ENCODE assay signal across 8 mouse cellular contexts in genomic region chrX:166351790-166352189, GRCm38 (mm10).
A peak's percentile ranks its signal among the peaks of the same experiment; 100 is the strongest.
DNase-seq lines count a peak whose midpoint lies in the region; ATAC-seq and TF ChIP-seq lines count a peak whose summit lies in the region.
"Had no signal": no experiment of that assay in that cellular context is flagged by ENCODE, and none has a peak within 500 bp of the region (broad histone marks: within the 10 kb centered on the region; RNA-seq: fewer than 3 reads in every experiment).

No protein-coding gene starts in this region.

- peak; percentile 73 for DNase-seq in NIH3T3 (ENCODE audit: low read depth)
- DNase-seq in c-Kit-positive CD71-positive TER-119-negative erythroid progenitor cells, embryonic 14.5 days (ENCODE audit: low read depth), result peak; percentile 24
- peak; percentile 67 for DNase-seq in hindbrain, postnatal 0 days (ENCODE audit: low spot score)
- peak; percentile 61 to 65 for DNase-seq in left cerebral cortex, adult 18-20 months (ENCODE audit: low spot score in 2 of 2)

- no peak overlapping the region for H3K4me3 ChIP-seq in forebrain, embryonic 15.5 days
- H3K4me3 ChIP-seq in hindbrain, postnatal 0 days (ENCODE audit: low read length), result no peak overlapping the region
- no peak overlapping the region for H3K4me3 ChIP-seq in small intestine, adult 2 months (ENCODE audit: low read depth, low read length)
- H3K4me3 ChIP-seq: liver, embryonic 15.5 days had no signal

- peaks cover 27% of the 10 kb centered on the region for H3K4me1 ChIP-seq in forebrain, embryonic 15.5 days
- 0 out of 2 replicates have a peak, but pooled peaks cover 3% of the 10 kb centered on the region for H3K4me1 ChIP-seq in hindbrain, postnatal 0 days (ENCODE audit: insufficient read depth, low read length)
- no peaks in the 10 kb centered on the region for H3K4me1 ChIP-seq in small intestine, adult 2 months (ENCODE audit: control insufficient read depth, insufficient read depth, insufficient read length, low read length)
- H3K4me1 ChIP-seq: liver, embryonic 15.5 days had no signal

- H3K36me3 ChIP-seq in forebrain, embryonic 15.5 days, result no peaks in the 10 kb centered on the region
- no peaks in the 10 kb centered on the region for H3K36me3 ChIP-seq in hindbrain, postnatal 0 days (ENCODE audit: insufficient read depth, low read length)
- no peaks in the 10 kb centered on the region for H3K36me3 ChIP-seq in small intestine, adult 2 months (ENCODE audit: control insufficient read depth, insufficient read depth, low read length)
- H3K36me3 ChIP-seq: liver, embryonic 15.5 days had no signal

- 26% methylated on average over 6 of the region's 6 CpGs for WGBS in forebrain, embryonic 15.5 days
- 35% methylated on average over 6 of the region's 6 CpGs for WGBS in hindbrain, postnatal 0 days
- 18% methylated on average over 6 of the region's 6 CpGs for WGBS in small intestine, adult 2 months

- ATAC-seq in forebrain, embryonic 15.5 days (replicated peaks), result peak; percentile 75
- ATAC-seq in hindbrain, postnatal 0 days, result peak; percentile 68; the same call in 1 of the 2 replicates
- ATAC-seq in megakaryocyte-erythroid progenitor cell, adult 5-6 weeks (replicated peaks; ENCODE audit: low FRiP score, low TSS enrichment, poor library complexity, severe bottlenecking), result peak; percentile 91

- H3K4me2 ChIP-seq in forebrain, embryonic 15.5 days (replicated peaks), result no peak overlapping the region
- H3K4me2 ChIP-seq in hindbrain, postnatal 0 days (ENCODE audit: low read depth, low read length), result no peak overlapping the region
- H3K4me2 ChIP-seq: liver, embryonic 15.5 days had no signal

- TF ChIP-seq POLR2A in small intestine, adult 2 months (IDR thresholded peaks at IDR 0.05; ENCODE audit: low read depth, low read length), result no peak

- H3K9ac ChIP-seq in forebrain, embryonic 15.5 days (replicated peaks), result no peak overlapping the region
- H3K9ac ChIP-seq in hindbrain, postnatal 0 days (replicated peaks; ENCODE audit: low read length), result no peak overlapping the region
- H3K9ac ChIP-seq: liver, embryonic 15.5 days had no signal

- TF ChIP-seq CTCF in hindbrain, postnatal 0 days (IDR thresholded peaks at IDR 0.05; ENCODE audit: low read depth), result peak; percentile 72
- peak; percentile 60; the same call in 1 of the 2 replicates for TF ChIP-seq CTCF in small intestine, adult 2 months (IDR thresholded peaks at IDR 0.05; ENCODE audit: extremely low read depth, insufficient read length, insufficient replicate concordance, low read depth, low read length)

- no peaks in the 10 kb centered on the region for H3K27me3 ChIP-seq in forebrain, embryonic 15.5 days
- no peaks in the 10 kb centered on the region for H3K27me3 ChIP-seq in hindbrain, postnatal 0 days (ENCODE audit: insufficient read depth, low read length)
- H3K27me3 ChIP-seq in small intestine, adult 2 months (ENCODE audit: control insufficient read depth, insufficient read depth, low read length), result no peaks in the 10 kb centered on the region
- H3K27me3 ChIP-seq: liver, embryonic 15.5 days had no signal

- no peaks in the 10 kb centered on the region for H3K9me3 ChIP-seq in forebrain, embryonic 15.5 days
- no peaks in the 10 kb centered on the region for H3K9me3 ChIP-seq in hindbrain, postnatal 0 days (ENCODE audit: low read length)
- H3K9me3 ChIP-seq: liver, embryonic 15.5 days had no signal

- H3K27ac ChIP-seq in forebrain, embryonic 15.5 days (replicated peaks), result no peak overlapping the region
- H3K27ac ChIP-seq in hindbrain, postnatal 0 days, result no peak overlapping the region
- H3K27ac ChIP-seq in small intestine, adult 2 months (ENCODE audit: insufficient read depth, low read depth, low read length), result no peak overlapping the region
- H3K27ac ChIP-seq: liver, embryonic 15.5 days had no signal
